Mouse (Mus musculus) forebrain, embryonic 12.5 days (tissue): Measurements from ENCODE around the gene Ncdn. TPM values are rescaled to one million over a fixed set of nuclear protein-coding genes. Genes with fewer than 3 reads are reported as not detected.

Experiments
- polyA plus RNA-seq: library from polyadenylated mRNA; unstranded; fragments of >200 nt; fragmentation: Nextera tagmentation; extraction: Ambion mirVana; gene quantifications from 2 replicates; pipeline ENCODE4 v1.2.1, GENCODE M21; 2016

Ncdn gene
- polyA plus RNA-seq, 1 experiment from 2014 or later: 46.4 TPM

Other genes with a start within 250 kb of the Ncdn start
- gene Ago4, start 220.0 kb downstream of the Ncdn start, polyA plus RNA-seq: 6.1 and 6.3 TPM in 2 replicates
- 47.8 and 49.3 TPM in 2 replicates for gene Clspn, start 196.5 kb downstream of the Ncdn start, polyA plus RNA-seq
- 1.3 and 2.6 TPM in 2 replicates for gene 5730409E04Rik, start 143.6 kb downstream of the Ncdn start, polyA plus RNA-seq
- 472 and 480 TPM in 2 replicates for gene Psmb2, start 75.8 kb downstream of the Ncdn start, polyA plus RNA-seq
- gene Tfap2e, start 17.2 kb downstream of the Ncdn start, polyA plus RNA-seq: 0.87 and 1.2 TPM in 2 replicates
- gene AU040320, start 106 bp upstream of the Ncdn start, polyA plus RNA-seq: 32.9 and 33.5 TPM in 2 replicates
- gene Zmym4, start 214.7 kb upstream of the Ncdn start, polyA plus RNA-seq: 43.4 and 48.1 TPM in 2 replicates